ENCODE assay signal across 8 mouse cellular contexts in genomic region chr2:33216645-33217424, GRCm38 (mm10). TPM values are rescaled to one million over a fixed set of nuclear protein-coding genes. Genes with fewer than 3 reads are reported as not detected.
DNase-seq lines count a peak whose midpoint lies in the region; ATAC-seq lines count a peak whose summit lies in the region.

No protein-coding gene starts in this region.

- peak overlapping the region; percentile 80 for H3K9ac ChIP-seq in embryonic facial prominence, embryonic 12.5 days
- peak overlapping the region; percentile 54 for H3K9ac ChIP-seq in hindbrain, embryonic 14.5 days
- H3K9ac ChIP-seq in liver, embryonic 16.5 days (ENCODE audit: low read depth, low read length): peak overlapping the region; percentile 15; the same call in 1 of the 2 replicates

- peak overlapping the region; percentile 67 for H3K4me3 ChIP-seq in embryonic facial prominence, embryonic 12.5 days
- H3K4me3 ChIP-seq in hindbrain, embryonic 14.5 days (replicated peaks; ENCODE audit: low read length): peak overlapping the region; percentile 28
- H3K4me3 ChIP-seq in liver, embryonic 16.5 days (ENCODE audit: low read depth, low read length): peak overlapping the region; percentile 43

- peak overlapping the region; percentile 93 for H3K27ac ChIP-seq in embryonic facial prominence, embryonic 12.5 days
- H3K27ac ChIP-seq in hindbrain, embryonic 14.5 days: peak overlapping the region; percentile 77
- no peak overlapping the region for H3K27ac ChIP-seq in liver, embryonic 16.5 days (ENCODE audit: low read length)

- 8% methylated on average over 18 of the region's 18 CpGs for WGBS in embryonic facial prominence, embryonic 12.5 days
- 10% methylated on average over 18 of the region's 18 CpGs for WGBS in hindbrain, embryonic 14.5 days
- WGBS in liver, embryonic 16.5 days (ENCODE audit: insufficient replicate concordance): 37% methylated on average over 18 of the region's 18 CpGs

- H3K27me3 ChIP-seq in embryonic facial prominence, embryonic 12.5 days: no peaks in the 10 kb centered on the region
- no peaks in the 10 kb centered on the region for H3K27me3 ChIP-seq in hindbrain, embryonic 14.5 days (ENCODE audit: control insufficient read depth, insufficient read depth, low read length)
- H3K27me3 ChIP-seq in liver, embryonic 16.5 days (ENCODE audit: control insufficient read depth, insufficient read depth, low read depth, low read length): no peaks in the 10 kb centered on the region

- peak; percentile 46 for DNase-seq in embryo, embryonic 10 days (ENCODE audit: low spot score)
- no peak for DNase-seq in embryo, embryonic 9.5 days (ENCODE audit: extremely low spot score)
- no peak for DNase-seq in hindbrain, embryonic 14.5 days (ENCODE audit: low spot score)
- peak; percentile 60 for DNase-seq in thymus, postnatal 4 days
- no peak for DNase-seq in spleen, adult 12 weeks (ENCODE audit: low spot score)
- no peak for DNase-seq in ovary, postnatal 36 days (ENCODE audit: low spot score)

- peaks cover 47% of the 10 kb centered on the region for H3K4me1 ChIP-seq in embryonic facial prominence, embryonic 12.5 days
- H3K4me1 ChIP-seq in hindbrain, embryonic 14.5 days (replicated peaks; ENCODE audit: control insufficient read depth, insufficient read depth, low read length): peaks cover 28% of the 10 kb centered on the region
- H3K4me1 ChIP-seq in liver, embryonic 16.5 days (ENCODE audit: control insufficient read depth, low read depth, low read length): peaks cover 9% of the 10 kb centered on the region

- peaks cover 2% of the 10 kb centered on the region; the same call in 1 of the 2 replicates for H3K36me3 ChIP-seq in embryonic facial prominence, embryonic 12.5 days
- H3K36me3 ChIP-seq in hindbrain, embryonic 14.5 days (replicated peaks; ENCODE audit: control insufficient read depth, insufficient read depth): 0 out of 2 replicates have a peak, but pooled peaks cover under 1% of the 10 kb centered on the region
- H3K36me3 ChIP-seq in liver, embryonic 16.5 days (ENCODE audit: control insufficient read depth, insufficient read depth): no peaks in the 10 kb centered on the region

- ATAC-seq in embryonic facial prominence, embryonic 12.5 days (ENCODE audit: insufficient number of reproducible peaks, insufficient read depth, low FRiP score, low TSS enrichment): no peak
- ATAC-seq in hindbrain, embryonic 14.5 days (ENCODE audit: low FRiP score): no peak
- no peak; the same call in 1 of the 2 replicates for ATAC-seq in liver, embryonic 16.5 days (ENCODE audit: low read depth)

- no peaks in the 10 kb centered on the region for H3K9me3 ChIP-seq in embryonic facial prominence, embryonic 12.5 days
- no peaks in the 10 kb centered on the region for H3K9me3 ChIP-seq in hindbrain, embryonic 14.5 days (ENCODE audit: control insufficient read depth, low read length)
- H3K9me3 ChIP-seq in liver, embryonic 16.5 days (replicated peaks; ENCODE audit: control insufficient read depth, low read length): no peaks in the 10 kb centered on the region

- peak overlapping the region; percentile 91 for H3K4me2 ChIP-seq in embryonic facial prominence, embryonic 12.5 days (replicated peaks)
- peak overlapping the region; percentile 54 for H3K4me2 ChIP-seq in hindbrain, embryonic 14.5 days (replicated peaks)
- peak overlapping the region; percentile 47 for H3K4me2 ChIP-seq in liver, embryonic 16.5 days (ENCODE audit: low read depth, low read length)

RNA-seq across cellular contexts. Expression of gene Angptl2, which starts 1.0 kb away (rescaled TPM):
- polyA plus RNA-seq in embryonic facial prominence, embryonic 12.5 days (2016; fragmentation: Nextera tagmentation; extraction: Ambion mirVana): 42.6 and 43.9 TPM in 2 replicates
- polyA plus RNA-seq in hindbrain, embryonic 14.5 days (2014; fragmentation: Nextera tagmentation; extraction: Ambion mirVana): 12.2 and 14.1 TPM in 2 replicates
- 3.5 and 5.6 TPM in 2 replicates for polyA plus RNA-seq in liver, embryonic 16.5 days (2015; fragmentation: Nextera tagmentation; extraction: Ambion mirVana)

Comparison
In these comparisons a context has a peak if more than half of its experiments do, and no peak if none do; other contexts are left out.
1. DNase-seq: peak in embryo, embryonic 10 days (single experiment) and thymus, postnatal 4 days (single experiment); none in embryo, embryonic 9.5 days (single experiment), hindbrain, embryonic 14.5 days (single experiment), spleen, adult 12 weeks (single experiment) and ovary, postnatal 36 days (single experiment).
2. H3K9ac ChIP-seq: peak in every context shown above with its lines; median percentile 80 in embryonic facial prominence, embryonic 12.5 days; 54 in hindbrain, embryonic 14.5 days; 15 in liver, embryonic 16.5 days.
3. Peak in every context shown above with its lines, with median percentiles within 50 percentile points of each other: H3K4me2 ChIP-seq and H3K4me3 ChIP-seq.